23 mouse cellular contexts compared by ENCODE assay signal in the genomic region with DNA sequence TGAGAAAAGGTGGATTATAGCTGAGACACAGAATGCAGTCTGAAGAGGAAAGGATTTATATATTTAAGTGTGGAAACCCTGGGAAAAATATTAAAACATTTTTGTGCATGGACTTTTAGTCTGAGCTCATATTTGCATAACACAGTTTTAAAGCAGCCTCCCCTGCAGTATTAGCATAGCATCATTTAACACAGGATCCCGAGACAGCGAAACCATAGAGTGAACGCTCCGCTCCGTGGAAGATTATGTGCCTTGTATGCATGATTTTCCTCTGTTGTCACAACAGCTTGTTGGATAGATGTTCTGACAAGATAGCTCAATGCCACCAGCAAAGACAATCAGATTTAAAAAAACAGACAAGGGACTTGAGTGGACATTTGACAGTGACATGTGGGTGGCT.
A peak's percentile ranks its signal among the peaks of the same experiment; 100 is the strongest.
DNase-seq lines count a peak whose midpoint lies in the region; ATAC-seq and TF ChIP-seq lines count a peak whose summit lies in the region.
"Had no signal": no experiment of that assay in that cellular context is flagged by ENCODE, and none has a peak within 500 bp of the region (broad histone marks: within the 10 kb centered on the region; RNA-seq: fewer than 3 reads in every experiment).

No protein-coding gene starts in this region.

- H3K9me3 ChIP-seq in intestine, embryonic 14.5 days (ENCODE audit: control insufficient read depth, low read length), result no peaks in the 10 kb centered on the region
- H3K9me3 ChIP-seq in intestine, embryonic 16.5 days (ENCODE audit: control insufficient read depth, low read length), result no peaks in the 10 kb centered on the region
- no peaks in the 10 kb centered on the region for H3K9me3 ChIP-seq in forebrain, embryonic 16.5 days (ENCODE audit: control insufficient read depth, low read length)
- no peaks in the 10 kb centered on the region for H3K9me3 ChIP-seq in hindbrain, embryonic 14.5 days (ENCODE audit: control insufficient read depth, low read length)
- H3K9me3 ChIP-seq in midbrain, postnatal 0 days (ENCODE audit: low read length), result no peaks in the 10 kb centered on the region
- H3K9me3 ChIP-seq: heart, embryonic 15.5 days; intestine, embryonic 15.5 days; liver, embryonic 13.5 days; neural tube, embryonic 12.5 days; stomach, embryonic 15.5 days had no signal

- no peak overlapping the region for H3K27ac ChIP-seq in intestine, embryonic 14.5 days (ENCODE audit: low read depth)
- H3K27ac ChIP-seq in intestine, embryonic 16.5 days (ENCODE audit: low read length), result no peak overlapping the region
- peak overlapping the region; percentile 33 for H3K27ac ChIP-seq in forebrain, embryonic 16.5 days (ENCODE audit: low read length)
- H3K27ac ChIP-seq in hindbrain, embryonic 14.5 days, result peak overlapping the region; percentile 62; the same call in 1 of the 2 replicates
- no peak overlapping the region for H3K27ac ChIP-seq in midbrain, postnatal 0 days (ENCODE audit: low read depth, low read length)
- H3K27ac ChIP-seq: heart, embryonic 15.5 days; intestine, embryonic 15.5 days; left cerebral cortex, adult 2 months; liver, embryonic 13.5 days; neural tube, embryonic 12.5 days; stomach, embryonic 15.5 days had no signal

- TF ChIP-seq CTCF in midbrain, postnatal 0 days (IDR thresholded peaks at IDR 0.05), result no peak

- no peaks in the 10 kb centered on the region for H3K4me1 ChIP-seq in intestine, embryonic 14.5 days (replicated peaks; ENCODE audit: control insufficient read depth, insufficient read depth, low read length)
- no peaks in the 10 kb centered on the region for H3K4me1 ChIP-seq in intestine, embryonic 16.5 days (ENCODE audit: control insufficient read depth, insufficient read depth, low read length)
- H3K4me1 ChIP-seq in forebrain, embryonic 16.5 days (replicated peaks; ENCODE audit: control insufficient read depth, insufficient read depth, low read length), result peaks cover 5% of the 10 kb centered on the region
- H3K4me1 ChIP-seq in hindbrain, embryonic 14.5 days (replicated peaks; ENCODE audit: control insufficient read depth, insufficient read depth, low read length), result peaks cover 7% of the 10 kb centered on the region
- no peaks in the 10 kb centered on the region for H3K4me1 ChIP-seq in midbrain, postnatal 0 days (ENCODE audit: insufficient read depth, low read length)
- H3K4me1 ChIP-seq: heart, embryonic 15.5 days; intestine, embryonic 15.5 days; neural tube, embryonic 12.5 days; stomach, embryonic 15.5 days had no signal

- H3K36me3 ChIP-seq in intestine, embryonic 14.5 days (ENCODE audit: control insufficient read depth, insufficient read depth, low read length), result no peaks in the 10 kb centered on the region
- no peaks in the 10 kb centered on the region for H3K36me3 ChIP-seq in intestine, embryonic 16.5 days (ENCODE audit: control insufficient read depth, insufficient read depth, low read length)
- no peaks in the 10 kb centered on the region for H3K36me3 ChIP-seq in forebrain, embryonic 16.5 days (ENCODE audit: control insufficient read depth, insufficient read depth)
- H3K36me3 ChIP-seq in hindbrain, embryonic 14.5 days (replicated peaks; ENCODE audit: control insufficient read depth, insufficient read depth), result no peaks in the 10 kb centered on the region
- no peaks in the 10 kb centered on the region for H3K36me3 ChIP-seq in midbrain, postnatal 0 days (ENCODE audit: insufficient read depth, low read length)
- H3K36me3 ChIP-seq: heart, embryonic 15.5 days; intestine, embryonic 15.5 days; liver, embryonic 13.5 days; neural tube, embryonic 12.5 days; stomach, embryonic 15.5 days had no signal

- H3K4me3 ChIP-seq in intestine, embryonic 14.5 days (ENCODE audit: low read depth, low read length), result no peak overlapping the region
- no peak overlapping the region for H3K4me3 ChIP-seq in intestine, embryonic 16.5 days (ENCODE audit: low read length)
- H3K4me3 ChIP-seq in forebrain, embryonic 16.5 days (replicated peaks; ENCODE audit: low read length), result no peak overlapping the region
- H3K4me3 ChIP-seq in hindbrain, embryonic 14.5 days (replicated peaks; ENCODE audit: low read length), result no peak overlapping the region
- H3K4me3 ChIP-seq in midbrain, postnatal 0 days (ENCODE audit: low read depth, low read length), result no peak overlapping the region
- H3K4me3 ChIP-seq: heart, embryonic 15.5 days; intestine, embryonic 15.5 days; left cerebral cortex, adult 2 months; liver, embryonic 13.5 days; megakaryocyte, embryonic 14.5 days; neural tube, embryonic 12.5 days; stomach, embryonic 15.5 days had no signal

- H3K27me3 ChIP-seq in intestine, embryonic 14.5 days (replicated peaks; ENCODE audit: control insufficient read depth, insufficient read depth, low read length), result no peaks in the 10 kb centered on the region
- no peaks in the 10 kb centered on the region for H3K27me3 ChIP-seq in intestine, embryonic 16.5 days (replicated peaks; ENCODE audit: control insufficient read depth, insufficient read depth, low read length)
- H3K27me3 ChIP-seq in forebrain, embryonic 16.5 days (replicated peaks; ENCODE audit: control insufficient read depth, insufficient read depth, low read length), result no peaks in the 10 kb centered on the region
- no peaks in the 10 kb centered on the region for H3K27me3 ChIP-seq in hindbrain, embryonic 14.5 days (ENCODE audit: control insufficient read depth, insufficient read depth, low read length)
- H3K27me3 ChIP-seq in midbrain, postnatal 0 days (ENCODE audit: insufficient read depth, low read length), result no peaks in the 10 kb centered on the region
- H3K27me3 ChIP-seq: heart, embryonic 15.5 days; intestine, embryonic 15.5 days; liver, embryonic 13.5 days; neural tube, embryonic 12.5 days; stomach, embryonic 15.5 days had no signal

- H3K4me2 ChIP-seq in intestine, embryonic 14.5 days (ENCODE audit: low read length), result no peak overlapping the region
- no peak overlapping the region for H3K4me2 ChIP-seq in intestine, embryonic 16.5 days (ENCODE audit: low read depth, low read length)
- H3K4me2 ChIP-seq in forebrain, embryonic 16.5 days (ENCODE audit: low read length), result peak overlapping the region; percentile 23
- peak overlapping the region; percentile 28; the same call in 1 of the 2 replicates for H3K4me2 ChIP-seq in hindbrain, embryonic 14.5 days (replicated peaks)
- peak overlapping the region; percentile 28 for H3K4me2 ChIP-seq in midbrain, postnatal 0 days (ENCODE audit: low read depth, low read length, poor library complexity, severe bottlenecking)
- H3K4me2 ChIP-seq: heart, embryonic 15.5 days; intestine, embryonic 15.5 days; liver, embryonic 13.5 days; neural tube, embryonic 12.5 days; stomach, embryonic 15.5 days had no signal

- peak; percentile 32 for DNase-seq in intestine, embryonic 14.5 days (ENCODE audit: low spot score)
- DNase-seq in hindbrain, embryonic 14.5 days (ENCODE audit: low spot score), result no peak
- peak; percentile 17 for DNase-seq in midbrain, postnatal 0 days (ENCODE audit: low spot score)
- no peak for DNase-seq in lung, postnatal 25 days (ENCODE audit: low spot score)
- no peak for DNase-seq in retina, postnatal 1 day
- DNase-seq: adrenal gland, adult 2 months; cerebellum, adult 18-20 months; cerebellum, postnatal 14 days; heart, postnatal 36 days; kidney, postnatal 25 days; layer of hippocampus, adult 9-11 months; liver, embryonic 13.5 days; lung, adult 2 months; lung, postnatal 14 days; thymus, postnatal 25 days had no signal

- no peak for ATAC-seq in intestine, embryonic 14.5 days (replicated peaks; ENCODE audit: low FRiP score, low TSS enrichment, low read depth)
- no peak for ATAC-seq in intestine, embryonic 16.5 days
- no peak for ATAC-seq in forebrain, embryonic 16.5 days
- ATAC-seq in hindbrain, embryonic 14.5 days (ENCODE audit: low FRiP score), result no peak
- ATAC-seq in midbrain, postnatal 0 days (ENCODE audit: low FRiP score), result no peak
- ATAC-seq: intestine, embryonic 15.5 days had no signal

- no peak overlapping the region for H3K9ac ChIP-seq in intestine, embryonic 14.5 days (ENCODE audit: low read length)
- H3K9ac ChIP-seq in intestine, embryonic 16.5 days (ENCODE audit: low read depth, low read length), result no peak overlapping the region
- no peak overlapping the region for H3K9ac ChIP-seq in forebrain, embryonic 16.5 days (replicated peaks; ENCODE audit: low read depth, low read length)
- peak overlapping the region; percentile 32; the same call in 1 of the 2 replicates for H3K9ac ChIP-seq in hindbrain, embryonic 14.5 days
- H3K9ac ChIP-seq in midbrain, postnatal 0 days (replicated peaks; ENCODE audit: low read length, poor library complexity, severe bottlenecking), result no peak overlapping the region
- H3K9ac ChIP-seq: heart, embryonic 15.5 days; intestine, embryonic 15.5 days; liver, embryonic 13.5 days; neural tube, embryonic 12.5 days; stomach, embryonic 15.5 days had no signal

- WGBS in intestine, embryonic 14.5 days, result 95% methylated on average over 5 of the region's 5 CpGs
- 93% methylated on average over 5 of the region's 5 CpGs for WGBS in intestine, embryonic 16.5 days
- WGBS in forebrain, embryonic 16.5 days, result 64% methylated on average over 5 of the region's 5 CpGs
- 40% methylated on average over 5 of the region's 5 CpGs for whole genome bisulfite sequencing in hindbrain, embryonic 14.5 days
- 42% methylated on average over 5 of the region's 5 CpGs for WGBS in midbrain, postnatal 0 days

Comparison
In these comparisons a context has a peak if more than half of its experiments do, and no peak if none do; other contexts are left out.
1. DNase-seq: peak in intestine, embryonic 14.5 days (single experiment) and midbrain, postnatal 0 days (single experiment); none in hindbrain, embryonic 14.5 days (single experiment), lung, postnatal 25 days (single experiment) and retina, postnatal 1 day (single experiment).
2. H3K27ac ChIP-seq: peak in forebrain, embryonic 16.5 days (single experiment) and hindbrain, embryonic 14.5 days (single experiment); none in intestine, embryonic 14.5 days (single experiment), intestine, embryonic 16.5 days (single experiment) and midbrain, postnatal 0 days (single experiment).
3. H3K4me2 ChIP-seq: peak in forebrain, embryonic 16.5 days (single experiment), hindbrain, embryonic 14.5 days (single experiment) and midbrain, postnatal 0 days (single experiment); none in intestine, embryonic 14.5 days (single experiment) and intestine, embryonic 16.5 days (single experiment).